Mouse (Mus musculus) liver, adult 2 months (tissue): Measurements from ENCODE around the gene Trim66.

Experiments
- CTCF ChIP-seq: fragments of 200-500 bp; IDR thresholded peaks from 2 replicates; pipeline ENCODE4 v1.5.1; 2011; ENCODE audit warnings: low read depth, low read length, control low read depth
- POLR2A ChIP-seq: fragments of 200-500 bp; IDR thresholded peaks from 2 replicates; pipeline ENCODE4 v1.6.1; 2011; ENCODE audit warnings: low read length, control low read depth; ENCODE audit not compliant: insufficient read depth; ENCODE audit errors: extremely low read depth

DNA sequence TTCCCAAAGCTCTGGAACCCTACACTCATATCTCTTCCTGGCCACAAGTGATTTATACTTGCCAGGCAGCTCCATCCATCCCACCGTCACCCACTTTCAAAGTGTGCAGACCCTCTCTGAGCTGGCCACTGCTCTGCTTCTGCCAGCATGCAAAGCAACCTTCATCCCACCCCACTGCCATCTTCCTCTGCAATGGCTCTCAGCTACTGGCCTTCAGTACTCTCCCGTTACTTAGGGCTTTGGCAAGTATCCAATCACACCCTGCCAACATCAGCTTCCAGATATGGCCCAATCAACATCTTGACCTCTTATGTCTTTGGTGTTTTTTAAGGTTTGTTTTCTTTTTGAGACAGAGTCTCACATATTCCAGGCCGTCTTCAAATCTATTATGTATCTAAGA is 30.0 kb downstream of the Trim66 start:
- TF ChIP-seq POLR2A (no peak), CTCF (no peak)
